Comparison of ENCODE assay signal across 20 mouse cellular contexts in the genomic region with DNA sequence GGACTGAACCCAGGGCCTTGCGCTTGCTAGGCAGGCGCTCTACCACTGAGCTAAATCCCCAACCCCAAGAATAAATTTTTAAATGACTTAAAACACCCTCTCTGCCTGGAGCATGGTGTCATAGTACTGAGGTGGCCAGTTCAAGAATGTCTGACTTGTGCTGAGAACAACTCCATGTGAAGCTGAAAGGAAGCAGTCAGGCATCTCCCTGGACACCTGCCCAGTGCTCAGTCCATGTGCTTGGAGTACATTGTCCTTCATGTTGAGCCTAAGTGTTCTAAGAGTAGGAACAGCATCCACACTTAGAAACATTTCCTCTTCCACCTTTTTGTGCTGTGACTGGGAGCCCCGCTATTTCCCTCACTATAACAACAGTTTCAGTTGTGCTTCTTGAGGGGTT. TPM values are rescaled to one million over a fixed set of nuclear protein-coding genes. Genes with fewer than 3 reads are reported as not detected.
DNase-seq lines count a peak whose midpoint lies in the region; ATAC-seq lines count a peak whose summit lies in the region.
"Had no signal": no experiment of that assay in that cellular context is flagged by ENCODE, and none has a peak within 500 bp of the region (broad histone marks: within the 10 kb centered on the region; RNA-seq: fewer than 3 reads in every experiment).

No protein-coding gene starts in this region.

- H3K4me2 ChIP-seq in hindbrain, embryonic 16.5 days (ENCODE audit: low read length): no peak overlapping the region
- H3K4me2 ChIP-seq in hindbrain, embryonic 11.5 days (replicated peaks; ENCODE audit: low read depth, low read length): no peak overlapping the region
- H3K4me2 ChIP-seq: forebrain, embryonic 12.5 days; midbrain, embryonic 15.5 days had no signal

- DNase-seq in cerebellum, postnatal 14 days: peak; percentile 56 to 64
- DNase-seq in hindbrain, embryonic 11.5 days (ENCODE audit: low spot score): no peak
- DNase-seq in Muller cell, postnatal 12 days (ENCODE audit: inconsistent ontology term): peak; percentile 38
- peak; percentile 70 for DNase-seq in kidney, postnatal 10 days
- no peak for DNase-seq in frontal cortex, postnatal 36 days (ENCODE audit: low spot score in 2 of 2)
- DNase-seq: adrenal gland, postnatal 25 days; gastrocnemius, postnatal 10 days; layer of hippocampus, adult 9-11 months; left cerebral cortex, postnatal 4 days; liver; thymus, adult 18-20 months; thymus, postnatal 4 days had no signal

- H3K4me3 ChIP-seq in hindbrain, embryonic 16.5 days (ENCODE audit: low read length): no peak overlapping the region
- H3K4me3 ChIP-seq in hindbrain, embryonic 11.5 days (ENCODE audit: low read depth, low read length): no peak overlapping the region
- H3K4me3 ChIP-seq: forebrain, embryonic 12.5 days; heart, adult 2 months; left cerebral cortex, adult 2 months; midbrain, embryonic 15.5 days; myocyte had no signal

- H3K27ac ChIP-seq in hindbrain, embryonic 16.5 days (ENCODE audit: low read depth, low read length): no peak overlapping the region
- H3K27ac ChIP-seq in hindbrain, embryonic 11.5 days (ENCODE audit: low read depth, low read length): no peak overlapping the region
- H3K27ac ChIP-seq: forebrain, embryonic 12.5 days; heart, adult 2 months; left cerebral cortex, adult 2 months; midbrain, embryonic 15.5 days had no signal

- no peak overlapping the region for H3K9ac ChIP-seq in hindbrain, embryonic 16.5 days (ENCODE audit: low read depth, low read length)
- H3K9ac ChIP-seq in hindbrain, embryonic 11.5 days (ENCODE audit: low read depth, low read length): no peak overlapping the region
- H3K9ac ChIP-seq: forebrain, embryonic 12.5 days; midbrain, embryonic 15.5 days had no signal

- H3K27me3 ChIP-seq in hindbrain, embryonic 16.5 days (replicated peaks; ENCODE audit: control insufficient read depth, insufficient read depth, low read length): no peaks in the 10 kb centered on the region
- no peaks in the 10 kb centered on the region for H3K27me3 ChIP-seq in hindbrain, embryonic 11.5 days (ENCODE audit: control insufficient read depth, insufficient read depth, low read length)
- H3K27me3 ChIP-seq: CH12.LX; forebrain, embryonic 12.5 days; midbrain, embryonic 15.5 days had no signal

- H3K9me3 ChIP-seq in hindbrain, embryonic 16.5 days (ENCODE audit: control insufficient read depth, low read length): no peaks in the 10 kb centered on the region
- H3K9me3 ChIP-seq in hindbrain, embryonic 11.5 days (ENCODE audit: control insufficient read depth, low read length): no peaks in the 10 kb centered on the region
- H3K9me3 ChIP-seq: forebrain, embryonic 12.5 days; midbrain, embryonic 15.5 days had no signal

- WGBS in hindbrain, embryonic 16.5 days: 93% methylated on average over 3 of the region's 3 CpGs
- 97% methylated on average over 3 of the region's 3 CpGs for WGBS in hindbrain, embryonic 11.5 days

- H3K4me1 ChIP-seq in hindbrain, embryonic 16.5 days (ENCODE audit: control insufficient read depth, insufficient read depth, low read depth, low read length): no peaks in the 10 kb centered on the region
- no peaks in the 10 kb centered on the region for H3K4me1 ChIP-seq in hindbrain, embryonic 11.5 days (replicated peaks; ENCODE audit: control insufficient read depth, insufficient read depth, low read length)
- H3K4me1 ChIP-seq: forebrain, embryonic 12.5 days; midbrain, embryonic 15.5 days had no signal

- peaks cover 10% of the 10 kb centered on the region for H3K36me3 ChIP-seq in hindbrain, embryonic 16.5 days (ENCODE audit: control insufficient read depth, insufficient read depth, low read length)
- 0 out of 2 replicates have a peak, but pooled peaks cover 3% of the 10 kb centered on the region for H3K36me3 ChIP-seq in hindbrain, embryonic 11.5 days (ENCODE audit: control insufficient read depth, insufficient read depth, low read length)

- ATAC-seq in cerebellum, adult (ENCODE audit: insufficient number of reproducible peaks, low FRiP score, low TSS enrichment): no peak
- ATAC-seq in hindbrain, embryonic 16.5 days: 0 out of 2 replicates have a peak, but pooled peaks have one; percentile 6
- no peak for ATAC-seq in hindbrain, embryonic 11.5 days (ENCODE audit: low FRiP score)
- ATAC-seq: midbrain, embryonic 15.5 days had no signal

RNA-seq across cellular contexts. Expression of a gene that starts 17.9 kb away (rescaled TPM):
- 18.7 and 19.9 TPM in 2 replicates for polyA plus RNA-seq in hindbrain, embryonic 16.5 days (2015; fragmentation: Nextera tagmentation; extraction: Ambion mirVana)
- 15.7 and 21.8 TPM in 2 replicates for polyA plus RNA-seq in hindbrain, embryonic 11.5 days (2014; fragmentation: Nextera tagmentation; extraction: Ambion mirVana)

RNA-seq across cellular contexts. Expression of a gene that starts 53.0 kb away (rescaled TPM):
- 112 and 115 TPM in 2 replicates for polyA plus RNA-seq in hindbrain, embryonic 16.5 days (2015; fragmentation: Nextera tagmentation; extraction: Ambion mirVana)
- 120 and 140 TPM in 2 replicates for polyA plus RNA-seq in hindbrain, embryonic 11.5 days (2014; fragmentation: Nextera tagmentation; extraction: Ambion mirVana)

RNA-seq across cellular contexts. Expression of a gene that starts 53.3 kb away (rescaled TPM):
- 30.5 and 33.6 TPM in 2 replicates for polyA plus RNA-seq in hindbrain, embryonic 16.5 days (2015; fragmentation: Nextera tagmentation; extraction: Ambion mirVana)
- 13.5 and 15.0 TPM in 2 replicates for polyA plus RNA-seq in hindbrain, embryonic 11.5 days (2014; fragmentation: Nextera tagmentation; extraction: Ambion mirVana)

Comparison
In these comparisons a context has a peak if more than half of its experiments do, and no peak if none do; other contexts are left out.
1. DNase-seq: peak in cerebellum, postnatal 14 days (2 of 2), Muller cell, postnatal 12 days (single experiment) and kidney, postnatal 10 days (single experiment); none in hindbrain, embryonic 11.5 days (single experiment) and frontal cortex, postnatal 36 days (0 of 2).